Mouse (Mus musculus): ENCODE data around the gene Ddx39b.

GRCm38 (mm10) chr17:35269653-35270347 is 28.3 kb downstream of the Ddx39b start:
- no peak for TF ChIP-seq MAX (IDR thresholded peaks at IDR 0.05; ENCODE audit: low read depth)
- no peak for TF ChIP-seq E2F4 (IDR thresholded peaks at IDR 0.05; ENCODE audit: insufficient read depth)
- no peak for TF ChIP-seq POLR2A (IDR thresholded peaks at IDR 0.05; ENCODE audit: insufficient read length, low read depth)
- TF ChIP-seq MYOD1 (IDR thresholded peaks at IDR 0.05; ENCODE audit: control insufficient read depth in 1 of 3, insufficient read length in 2 of 3, low read depth in 2 of 3), result no peak
- no peak for TF ChIP-seq MYOG (IDR thresholded peaks at IDR 0.05; ENCODE audit: control insufficient read depth in 1 of 3, insufficient read depth in 1 of 3, insufficient read length in 2 of 3, low read depth in 2 of 3)
- no peak for TF ChIP-seq POLR2AphosphoS2 (IDR thresholded peaks at IDR 0.05; ENCODE audit: insufficient read length, low read depth)
- no peak for TF ChIP-seq USF1 (IDR thresholded peaks at IDR 0.05; ENCODE audit: low read depth)
